In the genomic region with DNA sequence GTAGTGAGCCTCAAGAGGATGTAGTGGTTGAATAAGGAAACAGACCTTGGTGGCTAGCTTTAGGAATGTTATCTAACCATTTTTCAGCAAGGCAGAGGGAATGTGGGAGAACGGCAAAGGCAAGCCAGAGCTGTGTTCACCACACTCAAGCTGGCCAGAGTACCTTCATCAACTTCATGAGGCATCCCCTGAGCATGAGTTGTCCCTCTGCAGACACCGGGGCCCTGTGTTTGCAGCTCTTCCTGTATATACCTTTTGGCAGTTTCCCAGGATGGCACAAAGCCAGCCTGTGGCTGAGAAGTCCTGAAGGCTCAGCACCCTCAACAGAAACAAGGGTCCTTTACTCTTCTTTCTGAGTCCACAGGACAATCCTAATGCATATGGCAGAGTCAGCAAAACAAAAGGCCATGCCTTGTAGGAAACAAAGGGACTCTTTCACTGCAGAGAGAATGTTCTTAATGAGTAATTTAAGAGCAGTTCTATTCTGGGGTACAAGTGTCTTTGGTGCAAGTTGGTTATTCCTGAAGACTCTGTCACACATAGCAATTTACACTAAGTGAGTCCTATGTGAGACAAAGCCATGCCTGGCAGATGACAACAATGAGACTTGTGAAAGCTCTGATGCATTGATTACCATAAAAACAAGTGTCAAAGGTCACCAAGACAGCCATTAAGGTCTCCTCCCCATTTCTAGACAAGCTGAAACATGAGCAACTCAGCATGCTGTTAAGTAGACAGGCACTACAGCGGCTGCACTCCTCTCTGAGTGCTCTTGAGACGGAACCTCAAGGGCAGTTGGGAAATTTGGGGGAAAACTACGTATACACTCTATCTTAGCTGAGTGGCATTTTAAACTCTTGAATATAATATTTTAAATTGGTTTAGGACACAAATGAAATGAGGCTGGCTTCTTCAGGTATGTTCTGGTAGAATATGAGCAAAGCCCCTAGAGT, we compare ENCODE assay signal across 14 mouse cellular contexts.
DNase-seq lines count a peak whose midpoint lies in the region; ATAC-seq lines count a peak whose summit lies in the region.
"Had no signal": no experiment of that assay in that cellular context is flagged by ENCODE, and none has a peak within 500 bp of the region (broad histone marks: within the 10 kb centered on the region; RNA-seq: fewer than 3 reads in every experiment).

No protein-coding gene starts in this region.

- peak; percentile 29 for DNase-seq in embryo, embryonic 10 days (ENCODE audit: low spot score)
- DNase-seq in embryo, embryonic 9.5 days (ENCODE audit: extremely low spot score): no peak
- peak; percentile 2 for DNase-seq in kidney, postnatal 14 days
- DNase-seq in kidney, adult 18-20 months: no peak
- DNase-seq in 416B (ENCODE audit: low read depth): peak; percentile 73
- DNase-seq in gastrocnemius, postnatal 25 days: no peak
- no peak for DNase-seq in ovary, postnatal 14 days (ENCODE audit: low spot score)
- DNase-seq: adrenal gland, postnatal 25 days; heart, postnatal 14 days had no signal

- no peaks in the 10 kb centered on the region for H3K9me3 ChIP-seq in lung, embryonic 16.5 days (ENCODE audit: control insufficient read depth, low read length)
- H3K9me3 ChIP-seq: limb, embryonic 15.5 days had no signal

- ATAC-seq in lung, embryonic 16.5 days (ENCODE audit: low read depth): peak; percentile 71
- ATAC-seq: intestine, embryonic 16.5 days had no signal

- no peaks in the 10 kb centered on the region for H3K27me3 ChIP-seq in lung, embryonic 16.5 days (ENCODE audit: control insufficient read depth, insufficient read depth, low read depth, low read length)
- H3K27me3 ChIP-seq: limb, embryonic 15.5 days had no signal

- no peak overlapping the region for H3K9ac ChIP-seq in lung, embryonic 16.5 days (ENCODE audit: low read length)
- H3K9ac ChIP-seq: limb, embryonic 15.5 days had no signal

- peaks cover 4% of the 10 kb centered on the region; the same call in 1 of the 2 replicates for H3K4me1 ChIP-seq in lung, embryonic 16.5 days (replicated peaks; ENCODE audit: control insufficient read depth, insufficient read depth, low read length)
- H3K4me1 ChIP-seq: limb, embryonic 15.5 days had no signal

- no peaks in the 10 kb centered on the region for H3K36me3 ChIP-seq in lung, embryonic 16.5 days (ENCODE audit: control insufficient read depth, insufficient read depth, low read length)
- H3K36me3 ChIP-seq: limb, embryonic 15.5 days had no signal

- H3K4me2 ChIP-seq in lung, embryonic 16.5 days (ENCODE audit: low read depth, low read length): no peak overlapping the region
- H3K4me2 ChIP-seq: limb, embryonic 15.5 days had no signal

- H3K27ac ChIP-seq in lung, embryonic 16.5 days (ENCODE audit: low read length): no peak overlapping the region
- H3K27ac ChIP-seq: left cerebral cortex, adult 2 months; limb, embryonic 15.5 days; macrophage had no signal

- no peak overlapping the region for H3K4me3 ChIP-seq in lung, embryonic 16.5 days (ENCODE audit: low read length)
- H3K4me3 ChIP-seq: left cerebral cortex, adult 2 months; limb, embryonic 15.5 days had no signal

- WGBS in lung, embryonic 16.5 days: 36% methylated on average over 5 of the region's 5 CpGs

Comparison
In these comparisons a context has a peak if more than half of its experiments do, and no peak if none do; other contexts are left out.
1. DNase-seq: peak in embryo, embryonic 10 days (single experiment), kidney, postnatal 14 days (single experiment) and 416B (single experiment); none in embryo, embryonic 9.5 days (single experiment), kidney, adult 18-20 months (single experiment), gastrocnemius, postnatal 25 days (single experiment) and ovary, postnatal 14 days (single experiment).